Mouse (Mus musculus): ENCODE results near the gene Arg2. TPM values are rescaled to one million over a fixed set of nuclear protein-coding genes. Genes with fewer than 3 reads are reported as not detected.
"Not testable (repeated sequence)": the region's sequence is repeated elsewhere in the genome, so short reads cannot be mapped to it uniquely, and the experiment has no call there.

Arg2 gene
- total RNA-seq, 1 experiment from 2014 or later: 151 TPM

GRCm38 (mm10) chr12:79162876-79163275, 32.3 kb downstream of the Arg2 start:
- ATAC-seq (ENCODE audit: extremely low read depth, insufficient number of reproducible peaks, low FRiP score, poor library complexity, severe bottlenecking): no peak

- no peak for ATAC-seq (ENCODE audit: extremely low read depth, insufficient number of reproducible peaks, low FRiP score, poor library complexity, severe bottlenecking)
Observed at GRCm38 (mm10) chr12:79169173-79169572, 38.6 kb downstream of the Arg2 start.

- no peak for ATAC-seq (ENCODE audit: extremely low read depth, insufficient number of reproducible peaks, low FRiP score, poor library complexity, severe bottlenecking)
Observed at GRCm38 (mm10) chr12:79170421-79170820, 39.8 kb downstream of the Arg2 start.

- no peak for ATAC-seq (ENCODE audit: extremely low read depth, insufficient number of reproducible peaks, low FRiP score, poor library complexity, severe bottlenecking)
Observed at GRCm38 (mm10) chr12:79171269-79171995, 40.9 kb downstream of the Arg2 start.

GRCm38 (mm10) chr12:79172019-79172941, 41.7 kb downstream of the Arg2 start, which contains the start of gene Vti1b:
Vti1b (minus strand) TSS chr12:79172667.
- ATAC-seq (ENCODE audit: extremely low read depth, insufficient number of reproducible peaks, low FRiP score, poor library complexity, severe bottlenecking): peak; percentile 98

- no peak for ATAC-seq (ENCODE audit: extremely low read depth, insufficient number of reproducible peaks, low FRiP score, poor library complexity, severe bottlenecking)
Observed at GRCm38 (mm10) chr12:79173721-79174120, 43.1 kb downstream of the Arg2 start.

- ATAC-seq (ENCODE audit: extremely low read depth, insufficient number of reproducible peaks, low FRiP score, poor library complexity, severe bottlenecking): no peak
Observed at GRCm38 (mm10) chr12:79175998-79176397, 45.4 kb downstream of the Arg2 start.

GRCm38 (mm10) chr12:79185160-79185559, 54.6 kb downstream of the Arg2 start:
- not testable (repeated sequence) for ATAC-seq (ENCODE audit: extremely low read depth, insufficient number of reproducible peaks, low FRiP score, poor library complexity, severe bottlenecking)

GRCm38 (mm10) chr12:79190931-79191673, 60.5 kb downstream of the Arg2 start:
- ATAC-seq (ENCODE audit: extremely low read depth, insufficient number of reproducible peaks, low FRiP score, poor library complexity, severe bottlenecking): peak; percentile 72

- ATAC-seq (ENCODE audit: extremely low read depth, insufficient number of reproducible peaks, low FRiP score, poor library complexity, severe bottlenecking): peak; percentile 90
Observed at GRCm38 (mm10) chr12:79191701-79192100, 61.1 kb downstream of the Arg2 start.

GRCm38 (mm10) chr12:79192193-79192592, 61.6 kb downstream of the Arg2 start, which contains the start of gene Rdh11:
Rdh11 (minus strand) TSS chr12:79192293.
- ATAC-seq (ENCODE audit: extremely low read depth, insufficient number of reproducible peaks, low FRiP score, poor library complexity, severe bottlenecking): no peak

GRCm38 (mm10) chr12:79193441-79193840, 62.9 kb downstream of the Arg2 start:
- peak; percentile 69 for ATAC-seq (ENCODE audit: extremely low read depth, insufficient number of reproducible peaks, low FRiP score, poor library complexity, severe bottlenecking)

GRCm38 (mm10) chr12:79197105-79197504, 66.5 kb downstream of the Arg2 start:
- no peak for ATAC-seq (ENCODE audit: extremely low read depth, insufficient number of reproducible peaks, low FRiP score, poor library complexity, severe bottlenecking)

GRCm38 (mm10) chr12:79201882-79202281, 71.3 kb downstream of the Arg2 start:
- ATAC-seq (ENCODE audit: extremely low read depth, insufficient number of reproducible peaks, low FRiP score, poor library complexity, severe bottlenecking): no peak

Other genes starting within 250 kb of the Arg2 start
- gene Plek2, start 223.8 kb upstream of the Arg2 start, total RNA-seq (2017): not detected in 2 replicates
- gene Tmem229b, start 123.2 kb upstream of the Arg2 start, total RNA-seq (2017): 59.5 and 85.9 TPM in 2 replicates
- gene Plekhh1, start 101.6 kb upstream of the Arg2 start, total RNA-seq (2017): 0.58 TPM in 1 of 2 replicates, not detected in the other
- 6.1 and 9.7 TPM in 2 replicates for gene Pigh, start 41.1 kb upstream of the Arg2 start, total RNA-seq (2017)
- gene Vti1b, start 41.9 kb downstream of the Arg2 start, total RNA-seq (2017): 162 and 189 TPM in 2 replicates
- gene Rdh11, start 61.5 kb downstream of the Arg2 start, total RNA-seq (2017): 19.6 and 20.9 TPM in 2 replicates
- 73.3 and 81.9 TPM in 2 replicates for gene Rdh12, start 78.1 kb downstream of the Arg2 start, total RNA-seq (2017)
- gene Zfyve26, start 165.5 kb downstream of the Arg2 start, total RNA-seq (2017): 64.7 and 76.7 TPM in 2 replicates
- gene Rad51b, start 166.5 kb downstream of the Arg2 start, total RNA-seq (2017): 0.25 and 0.70 TPM in 2 replicates